Mouse (Mus musculus) heart, postnatal 0 days (tissue): ENCODE measurements at regions not wholly inside any gene's neighbourhood (a gene's known extent, or its start where the extent isn't known, plus 50 kb on each side); places are given as distances from the start of the nearest gene placed in this dataset.

Experiments
- ATAC-seq: fragments of 200-750 bp; cut with Nextera tagmentation; 2 replicates; pipeline ENCODE4 v1.8.0; 2017; ENCODE audit warnings: low read depth, moderate number of reproducible peaks, moderate library complexity; ENCODE audit not compliant: insufficient read depth
- DNase-seq: peaks from one replicate; pipeline ENCODE4 v3.0.0-alpha.2; 2016; ENCODE audit warnings: low spot score
- H3K27ac ChIP-seq: fragments of 300-500 bp; sonication (generic); 2 replicates; pipeline ENCODE4 v1.5.1; 2014; ENCODE audit warnings: low read depth, mild to moderate bottlenecking
- H3K27me3 ChIP-seq: fragments of 300-500 bp; sonication (generic); 2 replicates; pipeline ENCODE4 v1.6.1; 2014; ENCODE audit warnings: low read length, mixed read lengths; ENCODE audit not compliant: control insufficient read depth, insufficient read depth
- H3K36me3 ChIP-seq: fragments of 300-500 bp; sonication (generic); replicated peaks from 2 replicates; pipeline ENCODE4 v1.6.1; 2014; ENCODE audit warnings: low read length, mixed read lengths; ENCODE audit not compliant: control insufficient read depth, insufficient read depth
- H3K4me1 ChIP-seq: fragments of 300-500 bp; sonication (generic); 2 replicates; pipeline ENCODE4 v1.6.1; 2014; ENCODE audit warnings: antibody characterized with exemption; ENCODE audit not compliant: control insufficient read depth, insufficient read depth
- H3K4me2 ChIP-seq: fragments of 300-500 bp; sonication (generic); 2 replicates; pipeline ENCODE4 v1.6.1; 2014; ENCODE audit warnings: low read depth, mild to moderate bottlenecking, low read length, moderate library complexity
- H3K4me3 ChIP-seq: fragments of 300-500 bp; sonication (generic); 2 replicates; pipeline ENCODE4 v1.5.1; 2014; ENCODE audit warnings: low read depth, low read length
- H3K9ac ChIP-seq: fragments of 300-500 bp; sonication (generic); replicated peaks from 2 replicates; pipeline ENCODE4 v1.6.1; 2014; ENCODE audit warnings: low read depth, low read length, mixed read lengths
- H3K9me3 ChIP-seq: fragments of 300-500 bp; sonication (generic); replicated peaks from 2 replicates; pipeline ENCODE4 v1.6.1; 2016; ENCODE audit warnings: low read length; ENCODE audit not compliant: control insufficient read depth
- CTCF ChIP-seq: IDR thresholded peaks from 2 replicates; pipeline ENCODE4 v1.5.1; 2016; ENCODE audit warnings: antibody characterized with exemption, control low read depth, low read depth
- EP300 ChIP-seq: IDR thresholded peaks from 2 replicates; pipeline ENCODE4 v1.6.1; 2016; ENCODE audit warnings: antibody characterized with exemption, low read depth
- WGBS: fragments of 180-500 bp; shearing (Covaris S2); extraction: QIAGEN DNeasy Blood & Tissue Kit; methylation state at CpG from one replicate; pipeline ENCODE4 v1.1.7; 2014; 5-methylcytosine and 5-hydroxymethylcytosine counted together

DNA sequence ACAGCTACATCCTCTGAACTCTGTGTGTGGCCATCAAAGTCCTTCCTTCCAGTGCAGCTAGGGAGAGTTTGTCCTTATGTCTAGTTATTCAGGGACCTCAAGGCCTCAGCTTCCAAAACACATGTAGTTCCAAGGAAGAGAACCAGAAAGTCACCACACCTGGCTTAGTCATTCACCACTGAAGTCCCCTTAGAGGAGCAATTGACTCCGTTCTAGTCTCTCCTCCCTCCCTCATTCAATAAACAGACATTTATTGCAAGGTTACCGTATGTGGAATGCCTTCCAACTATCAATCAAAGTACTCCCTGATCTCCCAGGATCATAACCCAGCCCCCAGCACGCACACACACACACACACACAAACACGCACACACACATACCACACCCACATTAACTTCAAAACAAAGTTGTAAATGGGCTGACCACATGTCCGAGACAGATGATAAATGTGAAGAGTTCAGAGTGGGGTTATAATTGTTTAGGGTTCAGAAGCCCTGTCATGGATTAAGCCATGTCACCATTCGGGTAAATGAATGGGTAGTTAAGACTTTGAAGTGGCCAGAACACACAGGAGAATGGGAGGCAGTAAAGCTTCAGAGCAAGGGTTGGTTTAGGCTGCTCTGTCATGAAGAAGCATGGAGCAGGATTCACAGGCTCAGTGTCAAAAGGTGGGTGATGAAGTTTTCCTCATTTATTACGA lies 141.4 kb downstream of the Irs2 start:
- H3K27ac ChIP-seq = no peak overlapping the region
- no peak overlapping the region for H3K4me3 ChIP-seq
- DNase-seq (no peak), ATAC-seq (no peak)
- H3K36me3 ChIP-seq = no peaks in the 10 kb centered on the region
- no peak overlapping the region for H3K9ac ChIP-seq
- H3K9me3 ChIP-seq = no peaks in the 10 kb centered on the region
- no peak overlapping the region for H3K4me2 ChIP-seq
- WGBS = 77% methylated on average over 7 of the region's 7 CpGs
- H3K27me3 ChIP-seq = no peaks in the 10 kb centered on the region
- no peak for TF ChIP-seq EP300
- no peak for TF ChIP-seq CTCF
- H3K4me1 ChIP-seq = no peaks in the 10 kb centered on the region

DNA sequence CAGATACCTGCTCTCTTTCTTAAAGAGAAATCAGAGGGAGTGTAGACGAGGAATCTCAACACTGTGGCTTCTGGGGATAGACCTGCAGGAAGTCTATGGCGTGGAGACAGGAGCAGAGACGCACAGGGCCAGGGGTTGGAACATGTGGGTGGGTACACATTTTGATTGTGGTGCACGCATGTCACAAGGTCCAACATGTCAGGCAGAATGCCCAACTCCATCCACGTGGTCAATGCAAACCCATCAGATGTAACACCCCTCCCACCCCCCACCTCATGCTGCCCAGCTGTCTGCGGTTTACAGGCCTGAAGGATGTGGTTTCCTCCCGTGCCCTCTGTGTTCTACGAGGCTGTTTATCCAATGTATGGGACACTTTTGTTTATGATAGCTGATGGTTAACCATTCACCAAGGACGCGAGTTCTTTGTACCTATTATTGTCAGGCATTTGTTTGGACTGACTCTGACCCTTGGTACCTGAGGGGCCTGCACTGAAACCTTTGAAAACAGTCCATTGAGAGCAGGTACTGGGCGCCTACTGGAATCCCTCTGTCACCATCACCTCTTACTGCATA lies 142.2 kb downstream of the Irs2 start:
- no peaks in the 10 kb centered on the region for H3K4me1 ChIP-seq
- H3K9ac ChIP-seq = no peak overlapping the region
- no peaks in the 10 kb centered on the region for H3K9me3 ChIP-seq
- 74% methylated on average over 11 of the region's 11 CpGs for WGBS
- no peak for ATAC-seq
- no peak for DNase-seq
- TF ChIP-seq EP300 = no peak
- TF ChIP-seq CTCF = no peak
- H3K27ac ChIP-seq = no peak overlapping the region
- H3K36me3 ChIP-seq = no peaks in the 10 kb centered on the region
- no peaks in the 10 kb centered on the region for H3K27me3 ChIP-seq
- no peak overlapping the region for H3K4me2 ChIP-seq
- no peak overlapping the region for H3K4me3 ChIP-seq

DNA sequence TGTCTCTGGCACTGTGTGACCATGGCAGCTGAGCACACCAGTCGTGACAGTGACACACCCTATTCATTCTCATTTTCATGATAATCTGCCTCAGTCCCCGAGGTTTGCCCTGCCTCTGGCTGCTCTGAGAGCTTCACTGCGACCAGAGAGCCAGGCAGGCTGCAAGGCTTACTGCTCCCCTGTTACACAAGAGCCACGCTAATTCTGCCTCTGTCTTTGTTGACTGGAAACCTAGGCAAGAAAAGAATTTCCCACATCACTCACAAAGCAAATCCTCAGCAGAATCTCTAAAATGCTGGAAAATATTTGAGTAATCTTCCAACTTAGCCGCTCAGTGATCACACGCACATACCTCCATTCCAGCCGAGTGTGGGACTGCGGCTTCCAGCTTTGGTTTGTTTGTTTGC lies 142.8 kb downstream of the Irs2 start:
- Histone ChIP-seq H3K4me2 (no peak overlapping the region), H3K9ac (no peak overlapping the region), H3K27me3 (no peaks in the 10 kb centered on the region), H3K4me1 (no peaks in the 10 kb centered on the region), H3K9me3 (no peaks in the 10 kb centered on the region), H3K4me3 (no peak overlapping the region), H3K27ac (no peak overlapping the region), H3K36me3 (no peaks in the 10 kb centered on the region)
- TF ChIP-seq EP300 (no peak), CTCF (no peak)
- DNase-seq (no peak), ATAC-seq (no peak)
- 39% methylated on average over 8 of the region's 8 CpGs for whole genome bisulfite sequencing

DNA sequence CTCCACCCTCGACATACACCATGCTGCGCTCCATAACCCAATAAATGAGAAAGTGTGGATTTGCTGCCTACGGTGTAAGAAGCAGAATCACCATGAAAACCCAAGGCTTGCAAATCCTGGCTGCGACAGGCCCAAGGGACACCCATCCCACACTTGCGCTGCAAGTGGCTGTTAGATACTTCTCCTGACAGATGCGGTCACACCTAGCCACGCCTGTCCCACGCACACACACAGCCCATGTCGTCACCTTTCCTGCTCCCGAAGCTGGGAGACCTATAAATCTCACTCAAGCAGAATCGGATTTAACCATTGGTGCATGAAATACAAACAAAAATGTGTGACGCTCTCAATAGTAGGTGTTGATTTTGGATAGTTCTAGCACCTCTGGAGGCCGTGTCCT lies 145.8 kb downstream of the Irs2 start:
- 77% methylated on average over 13 of the region's 13 CpGs for WGBS
- H3K9me3 ChIP-seq = no peaks in the 10 kb centered on the region
- TF ChIP-seq EP300 (no peak), CTCF (no peak)
- DNase-seq = no peak
- H3K4me3 ChIP-seq = no peak overlapping the region
- no peak overlapping the region for H3K9ac ChIP-seq
- H3K27me3 ChIP-seq = no peaks in the 10 kb centered on the region
- no peaks in the 10 kb centered on the region for H3K36me3 ChIP-seq
- H3K27ac ChIP-seq = no peak overlapping the region
- no peaks in the 10 kb centered on the region; the same call in 1 of the 2 replicates for H3K4me1 ChIP-seq
- ATAC-seq = no peak
- no peak overlapping the region for H3K4me2 ChIP-seq

DNA sequence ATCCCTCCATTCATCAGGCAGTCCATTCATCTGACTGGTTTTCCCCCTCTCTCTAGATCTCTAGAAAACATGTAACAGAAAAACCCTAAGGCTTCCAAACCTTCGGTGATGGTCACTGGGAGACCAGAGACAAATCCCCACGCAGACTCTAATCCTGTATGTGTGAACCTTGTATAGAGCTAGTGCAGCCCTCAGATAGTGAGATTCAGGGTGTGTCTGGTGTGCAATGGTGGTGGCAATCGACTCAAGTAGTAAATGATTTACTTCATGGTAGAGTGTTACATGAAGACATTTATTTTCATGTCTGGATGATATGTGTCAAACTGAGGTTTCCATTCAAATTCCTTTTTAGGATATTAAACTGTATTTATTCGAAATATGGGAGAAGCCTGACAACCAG lies 147.4 kb downstream of the Irs2 start:
- Histone ChIP-seq H3K9ac (no peak overlapping the region), H3K27ac (no peak overlapping the region), H3K4me2 (no peak overlapping the region), H3K9me3 (no peaks in the 10 kb centered on the region), H3K4me1 (no peaks in the 10 kb centered on the region; the same call in 1 of the 2 replicates), H3K4me3 (no peak overlapping the region), H3K27me3 (no peaks in the 10 kb centered on the region), H3K36me3 (no peaks in the 10 kb centered on the region)
- TF ChIP-seq EP300 (no peak), CTCF (no peak)
- WGBS = 82% methylated on average over 4 of the region's 4 CpGs
- no peak for ATAC-seq
- no peak for DNase-seq

DNA sequence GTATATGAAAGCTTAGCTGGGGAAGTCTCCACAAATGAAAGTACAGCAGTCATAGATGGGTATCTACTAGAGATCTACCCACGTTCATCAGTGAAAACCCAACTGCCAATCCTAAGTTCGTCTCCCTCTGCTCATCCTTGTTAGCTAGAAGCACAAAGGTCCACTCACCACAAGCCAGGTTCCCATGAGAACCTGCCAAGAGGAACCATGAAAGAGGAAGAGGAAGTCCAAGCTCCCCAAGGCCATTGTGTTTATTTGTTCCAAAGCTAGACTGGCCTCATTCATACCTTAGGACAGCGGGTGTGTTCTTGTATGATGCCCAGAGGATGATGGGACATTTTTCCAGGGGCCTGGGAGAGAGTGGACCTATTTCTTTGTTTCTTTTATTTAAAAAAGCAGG lies 150.4 kb downstream of the Irs2 start:
- WGBS = 83% methylated on average over 3 of the region's 3 CpGs
- ATAC-seq = no peak

More for the DNA sequence above, 150.4 kb downstream of the Irs2 start:
- no peak overlapping the region for H3K4me3 ChIP-seq
- no peak for DNase-seq
- no peaks in the 10 kb centered on the region for H3K27me3 ChIP-seq
- TF ChIP-seq CTCF (no peak), EP300 (no peak)
- no peak overlapping the region for H3K9ac ChIP-seq
- H3K36me3 ChIP-seq = no peaks in the 10 kb centered on the region
- H3K4me1 ChIP-seq = no peaks in the 10 kb centered on the region; the same call in 1 of the 2 replicates
- no peaks in the 10 kb centered on the region for H3K9me3 ChIP-seq
- H3K4me2 ChIP-seq = no peak overlapping the region
- H3K27ac ChIP-seq = no peak overlapping the region
